Mouse (Mus musculus) liver, embryonic 12.5 days (tissue): ENCODE results near the gene Stim2. TPM values are rescaled to one million over a fixed set of nuclear protein-coding genes. Genes with fewer than 3 reads are reported as not detected.

Experiments used
- ATAC-seq: fragments of 200-750 bp; cut with Nextera tagmentation; 2 replicates; pipeline ENCODE4 v1.8.0; 2017; ENCODE audit warnings: moderate number of reproducible peaks, mild to moderate bottlenecking, moderate library complexity
- H3K27ac ChIP-seq: fragments of 300-500 bp; sonication (generic); 2 replicates; pipeline ENCODE4 v1.5.1; 2016; ENCODE audit warnings: mild to moderate bottlenecking
- H3K27me3 ChIP-seq: fragments of 300-500 bp; sonication (generic); replicated peaks from 2 replicates; pipeline ENCODE4 v1.6.1; 2016; ENCODE audit warnings: mild to moderate bottlenecking, moderate library complexity
- H3K36me3 ChIP-seq: fragments of 300-500 bp; sonication (generic); 2 replicates; pipeline ENCODE4 v1.6.1; 2016; ENCODE audit warnings: mild to moderate bottlenecking, moderate library complexity
- H3K4me1 ChIP-seq: fragments of 300-500 bp; sonication (generic); 2 replicates; pipeline ENCODE4 v1.6.1; 2016
- H3K4me2 ChIP-seq: fragments of 300-500 bp; sonication (generic); 2 replicates; pipeline ENCODE4 v1.6.1; 2016; ENCODE audit warnings: mild to moderate bottlenecking, moderate library complexity
- H3K4me3 ChIP-seq: fragments of 300-500 bp; sonication (generic); 2 replicates; pipeline ENCODE4 v1.5.1; 2016; ENCODE audit warnings: mild to moderate bottlenecking, moderate library complexity
- H3K9ac ChIP-seq: fragments of 300-500 bp; sonication (generic); 2 replicates; pipeline ENCODE4 v1.6.1; 2016; ENCODE audit warnings: mild to moderate bottlenecking, moderate library complexity
- H3K9me3 ChIP-seq: fragments of 300-500 bp; sonication (generic); replicated peaks from 2 replicates; pipeline ENCODE4 v1.6.1; 2016; ENCODE audit warnings: mild to moderate bottlenecking, moderate library complexity
- WGBS: fragments of 180-500 bp; shearing (Covaris S2); methylation state at CpG from one replicate; pipeline ENCODE4 v1.1.7; 2016; ENCODE audit not compliant: insufficient replicate concordance; 5-methylcytosine and 5-hydroxymethylcytosine counted together
- polyA plus RNA-seq: library from polyadenylated mRNA; unstranded; fragments of >200 nt; fragmentation: Nextera tagmentation; extraction: Ambion mirVana; gene quantifications from 2 replicates; pipeline ENCODE4 v1.2.1, GENCODE M21; 2016

The Stim2 gene
- polyA plus RNA-seq = 8.1 and 9.1 TPM in 2 replicates

GRCm38 (mm10) chr5:53998146-53998742, at the start of gene Stim2:
Gene Stim2 (plus strand): TSS chr5:53998499.
- under 1% methylated on average over 56 of the region's 71 CpGs for WGBS
- peak; percentile 97 for ATAC-seq
- Histone ChIP-seq H3K9me3 (no peaks in the 10 kb centered on the region), H3K27ac (peak within 1 kb of the TSS; percentile 82), H3K4me3 (peak within 1 kb of the TSS; percentile 86), H3K9ac (peak within 1 kb of the TSS; percentile 84), H3K27me3 (peaks cover 22% of the 10 kb centered on the region), H3K4me1 (peaks cover 43% of the 10 kb centered on the region), H3K4me2 (peak within 1 kb of the TSS; percentile 97), H3K36me3 (no peaks in the 10 kb centered on the region)

- Histone ChIP-seq H3K9me3 (no peaks in the 10 kb centered on the region), H3K4me2 (no peak overlapping the region), H3K9ac (no peak overlapping the region), H3K27me3 (no peaks in the 10 kb centered on the region), H3K27ac (no peak overlapping the region), H3K4me3 (no peak overlapping the region), H3K36me3 (no peaks in the 10 kb centered on the region), H3K4me1 (no peaks in the 10 kb centered on the region)
- 31% methylated on average over 8 of the region's 8 CpGs for WGBS
- 0 out of 2 replicates have a peak, but pooled peaks have one; percentile 13 for ATAC-seq
Observed at GRCm38 (mm10) chr5:53948606-53949266, 49.6 kb upstream of the Stim2 start.

GRCm38 (mm10) chr5:53950189-53950588, 48.1 kb upstream of the Stim2 start:
- no peaks in the 10 kb centered on the region for H3K9me3 ChIP-seq
- no peak overlapping the region for H3K4me3 ChIP-seq
- 58% methylated on average over 7 of the region's 7 CpGs for WGBS
- H3K4me1 ChIP-seq = no peaks in the 10 kb centered on the region
- ATAC-seq = no peak
- H3K27ac ChIP-seq = no peak overlapping the region
- no peak overlapping the region for H3K4me2 ChIP-seq
- H3K27me3 ChIP-seq = no peaks in the 10 kb centered on the region
- no peaks in the 10 kb centered on the region for H3K36me3 ChIP-seq
- H3K9ac ChIP-seq = no peak overlapping the region

GRCm38 (mm10) chr5:53953216-53953615, 45.1 kb upstream of the Stim2 start:
- Histone ChIP-seq H3K27me3 (no peaks in the 10 kb centered on the region), H3K4me1 (no peaks in the 10 kb centered on the region), H3K36me3 (no peaks in the 10 kb centered on the region), H3K4me3 (no peak overlapping the region), H3K4me2 (no peak overlapping the region), H3K9me3 (no peaks in the 10 kb centered on the region), H3K9ac (no peak overlapping the region), H3K27ac (no peak overlapping the region)
- no peak for ATAC-seq

- H3K4me3 ChIP-seq = no peak overlapping the region
- 70% methylated on average over 2 of the region's 2 CpGs for WGBS
- no peaks in the 10 kb centered on the region for H3K36me3 ChIP-seq
- no peak overlapping the region for H3K9ac ChIP-seq
- H3K4me2 ChIP-seq = no peak overlapping the region
- no peaks in the 10 kb centered on the region for H3K9me3 ChIP-seq
- H3K4me1 ChIP-seq = no peaks in the 10 kb centered on the region
- H3K27ac ChIP-seq = no peak overlapping the region
- no peaks in the 10 kb centered on the region for H3K27me3 ChIP-seq
- ATAC-seq = no peak
Observed at GRCm38 (mm10) chr5:53953797-53954196, 44.5 kb upstream of the Stim2 start.

- Histone ChIP-seq H3K9ac (no peak overlapping the region), H3K9me3 (no peaks in the 10 kb centered on the region), H3K27ac (no peak overlapping the region), H3K4me1 (no peaks in the 10 kb centered on the region), H3K27me3 (no peaks in the 10 kb centered on the region), H3K4me2 (no peak overlapping the region), H3K4me3 (no peak overlapping the region), H3K36me3 (no peaks in the 10 kb centered on the region)
- no peak for ATAC-seq
- 73% methylated on average over 2 of the region's 2 CpGs for WGBS
Observed at GRCm38 (mm10) chr5:53955966-53956365, 42.3 kb upstream of the Stim2 start.

GRCm38 (mm10) chr5:53956396-53957314, 41.6 kb upstream of the Stim2 start:
- WGBS = 83% methylated on average over 19 of the region's 19 CpGs
- Histone ChIP-seq H3K27ac (peak overlapping the region; percentile 27; the same call in 1 of the 2 replicates), H3K4me3 (no peak overlapping the region), H3K9me3 (no peaks in the 10 kb centered on the region), H3K36me3 (no peaks in the 10 kb centered on the region), H3K9ac (no peak overlapping the region), H3K4me2 (no peak overlapping the region), H3K27me3 (no peaks in the 10 kb centered on the region), H3K4me1 (peaks cover 4% of the 10 kb centered on the region; the same call in 1 of the 2 replicates)
- 0 out of 2 replicates have a peak, but pooled peaks have one; percentile 30 for ATAC-seq

- Histone ChIP-seq H3K27me3 (no peaks in the 10 kb centered on the region), H3K4me3 (no peak overlapping the region), H3K9me3 (no peaks in the 10 kb centered on the region), H3K36me3 (no peaks in the 10 kb centered on the region), H3K9ac (no peak overlapping the region), H3K4me2 (no peak overlapping the region), H3K4me1 (peaks cover 8% of the 10 kb centered on the region; the same call in 1 of the 2 replicates), H3K27ac (peak overlapping the region; percentile 27; the same call in 1 of the 2 replicates)
- peak; percentile 34; the same call in 1 of the 2 replicates for ATAC-seq
- 50% methylated on average over 6 of the region's 6 CpGs for WGBS
Observed at GRCm38 (mm10) chr5:53957348-53957747, 41.0 kb upstream of the Stim2 start.

- Histone ChIP-seq H3K36me3 (no peaks in the 10 kb centered on the region), H3K9ac (no peak overlapping the region), H3K9me3 (no peaks in the 10 kb centered on the region), H3K4me1 (peaks cover 8% of the 10 kb centered on the region; the same call in 1 of the 2 replicates), H3K27ac (no peak overlapping the region), H3K4me2 (no peak overlapping the region), H3K4me3 (no peak overlapping the region), H3K27me3 (no peaks in the 10 kb centered on the region)
- 51% methylated on average over 5 of the region's 5 CpGs for WGBS
- ATAC-seq = no peak
Observed at GRCm38 (mm10) chr5:53961229-53961628, 37.1 kb upstream of the Stim2 start.

- no peak overlapping the region for H3K27ac ChIP-seq
- H3K4me1 ChIP-seq = peaks cover 8% of the 10 kb centered on the region; the same call in 1 of the 2 replicates
- H3K36me3 ChIP-seq = no peaks in the 10 kb centered on the region
- no peak overlapping the region for H3K9ac ChIP-seq
- H3K9me3 ChIP-seq = no peaks in the 10 kb centered on the region
- H3K4me3 ChIP-seq = no peak overlapping the region
- no peak for ATAC-seq
- no peak overlapping the region for H3K4me2 ChIP-seq
- WGBS = 62% methylated on average over 12 of the region's 12 CpGs
- no peaks in the 10 kb centered on the region for H3K27me3 ChIP-seq
Observed at GRCm38 (mm10) chr5:53961830-53962515, 36.3 kb upstream of the Stim2 start.

GRCm38 (mm10) chr5:53965656-53966055, 32.6 kb upstream of the Stim2 start:
- Histone ChIP-seq H3K4me1 (peaks cover 8% of the 10 kb centered on the region; the same call in 1 of the 2 replicates), H3K27me3 (peaks cover 11% of the 10 kb centered on the region), H3K4me2 (no peak overlapping the region), H3K27ac (no peak overlapping the region), H3K9ac (no peak overlapping the region), H3K36me3 (no peaks in the 10 kb centered on the region), H3K9me3 (no peaks in the 10 kb centered on the region), H3K4me3 (no peak overlapping the region)
- peak; percentile 58 for ATAC-seq
- 70% methylated on average over 5 of the region's 5 CpGs for WGBS
